ENCODE assay signal across 13 mouse cellular contexts in genomic region chr1:156891561-156891960, GRCm38 (mm10). TPM values are rescaled to one million over a fixed set of nuclear protein-coding genes. Genes with fewer than 3 reads are reported as not detected.
DNase-seq lines count a peak whose midpoint lies in the region; ATAC-seq and TF ChIP-seq lines count a peak whose summit lies in the region.
"Had no signal": no experiment of that assay in that cellular context is flagged by ENCODE, and none has a peak within 500 bp of the region (broad histone marks: within the 10 kb centered on the region; RNA-seq: fewer than 3 reads in every experiment).

No protein-coding gene starts in this region.

- no peaks in the 10 kb centered on the region for H3K9me3 ChIP-seq in liver, embryonic 11.5 days (ENCODE audit: control insufficient read depth, low read length)
- H3K9me3 ChIP-seq in MEL (replicated peaks; ENCODE audit: insufficient read depth, low read length) = no peaks in the 10 kb centered on the region
- H3K9me3 ChIP-seq: liver, embryonic 13.5 days; megakaryocyte, embryonic 14.5 days had no signal

- H3K27me3 ChIP-seq in liver, adult 2 months (ENCODE audit: control insufficient read depth, insufficient read depth, low read length) = no peaks in the 10 kb centered on the region
- no peaks in the 10 kb centered on the region for H3K27me3 ChIP-seq in liver, embryonic 11.5 days (replicated peaks; ENCODE audit: control insufficient read depth, insufficient read depth, low read length)
- H3K27me3 ChIP-seq in MEL (ENCODE audit: control insufficient read depth in 1 of 2, insufficient read depth in 2 of 2, low read length in 2 of 2) = no peaks in the 10 kb centered on the region
- H3K27me3 ChIP-seq: liver, embryonic 13.5 days; megakaryocyte, embryonic 14.5 days had no signal

- no peak overlapping the region for H3K4me2 ChIP-seq in liver, embryonic 11.5 days
- H3K4me2 ChIP-seq: liver, embryonic 13.5 days had no signal

- WGBS in liver, adult 2 months = 93% methylated on average over 4 of the region's 4 CpGs
- WGBS in liver, embryonic 11.5 days = 90% methylated on average over 4 of the region's 4 CpGs

- no peaks in the 10 kb centered on the region for H3K4me1 ChIP-seq in liver, adult 2 months (ENCODE audit: control insufficient read depth, insufficient read depth, low read length)
- no peaks in the 10 kb centered on the region for H3K4me1 ChIP-seq in liver, embryonic 11.5 days (replicated peaks; ENCODE audit: control insufficient read depth, insufficient read depth, low read length)
- 0 out of 4 replicates have a peak, but pooled peaks cover 0 to 3% of the 10 kb centered on the region in 2 experiments for H3K4me1 ChIP-seq in MEL (ENCODE audit: control insufficient read depth in 1 of 2, insufficient read depth in 2 of 2, low read length in 2 of 2)
- H3K4me1 ChIP-seq: liver, embryonic 13.5 days had no signal

- no peak overlapping the region for H3K4me3 ChIP-seq in liver, adult 2 months (ENCODE audit: insufficient read depth, low read depth, low read length)
- H3K4me3 ChIP-seq in liver, embryonic 11.5 days (ENCODE audit: low read depth, low read length) = no peak overlapping the region
- no peak overlapping the region for H3K4me3 ChIP-seq in MEL (ENCODE audit: control insufficient read depth in 1 of 2, insufficient read depth in 1 of 2, low read depth in 2 of 2, low read length in 2 of 2)
- H3K4me3 ChIP-seq: liver, embryonic 13.5 days; megakaryocyte, embryonic 14.5 days had no signal

- peak; percentile 56 for TF ChIP-seq RAD21 in MEL (IDR thresholded peaks at IDR 0.05; ENCODE audit: low read depth, low read length)

- intact Hi-C loops in heart, postnatal 14 days (cut with DNase I) = no loop called here

- no peak for TF ChIP-seq CTCF in liver, adult 2 months (IDR thresholded peaks at IDR 0.05; ENCODE audit: low read depth, low read length)
- TF ChIP-seq CTCF in MEL (IDR thresholded peaks at IDR 0.05 in 2 of 3, conservative IDR thresholded peaks at IDR 0.05 in 1 of 3; ENCODE audit: control insufficient read depth in 1 of 3, insufficient read depth in 1 of 3, low read depth in 2 of 3, low read length in 3 of 3, poor library complexity in 1 of 3, severe bottlenecking in 1 of 3) = peak in 2 of 3 experiments; percentile 33 to 58; a peak in 4 of 6 replicates

- H3K9ac ChIP-seq in liver, adult 2 months (ENCODE audit: low read depth, low read length) = no peak overlapping the region
- H3K9ac ChIP-seq in liver, embryonic 11.5 days (ENCODE audit: low read depth, low read length) = no peak overlapping the region
- H3K9ac ChIP-seq in MEL (ENCODE audit: control insufficient read depth, low read depth, low read length, poor library complexity, severe bottlenecking) = no peak overlapping the region
- H3K9ac ChIP-seq: liver, embryonic 13.5 days had no signal

- H3K27ac ChIP-seq in liver, adult 2 months (replicated peaks; ENCODE audit: insufficient read depth, low read depth, low read length) = no peak overlapping the region
- no peak overlapping the region for H3K27ac ChIP-seq in liver, embryonic 11.5 days (ENCODE audit: low read depth, low read length)
- no peak overlapping the region for H3K27ac ChIP-seq in MEL (ENCODE audit: control insufficient read depth, low read depth, low read length)
- H3K27ac ChIP-seq: liver, embryonic 13.5 days had no signal

- ATAC-seq in liver, embryonic 11.5 days (replicated peaks; ENCODE audit: low FRiP score) = no peak
- peak; percentile 25; the same call in 1 of the 2 replicates for ATAC-seq in granulocyte monocyte progenitor cell, adult 5-6 weeks (replicated peaks; ENCODE audit: poor library complexity, severe bottlenecking)

- H3K36me3 ChIP-seq in liver, adult 2 months (ENCODE audit: control insufficient read depth, insufficient read depth, low read length) = peaks cover 11% of the 10 kb centered on the region
- peaks cover 3% of the 10 kb centered on the region; the same call in 1 of the 2 replicates for H3K36me3 ChIP-seq in liver, embryonic 11.5 days (ENCODE audit: control insufficient read depth, insufficient read depth, low read length)
- H3K36me3 ChIP-seq in MEL (ENCODE audit: control insufficient read depth in 1 of 2, insufficient read depth in 2 of 2, low read length in 2 of 2) = no peaks in the 10 kb centered on the region
- H3K36me3 ChIP-seq: liver, embryonic 13.5 days had no signal

- no peaks in the 10 kb centered on the region for H3K79me2 ChIP-seq in liver, adult 2 months (ENCODE audit: control insufficient read depth, insufficient read depth, low read length)
- no peaks in the 10 kb centered on the region for H3K79me2 ChIP-seq in MEL (ENCODE audit: control insufficient read depth, insufficient read depth, low read length, poor library complexity)

- DNase-seq in embryo, embryonic 10.5 days (ENCODE audit: low spot score) = peak; percentile 36
- DNase-seq in embryo, embryonic 10 days (ENCODE audit: low spot score) = no peak
- peak; percentile 13 for DNase-seq in liver, adult 2 months (ENCODE audit: extremely low read depth, low read depth, low spot score)
- DNase-seq in liver, embryonic 11.5 days (ENCODE audit: low spot score) = no peak
- DNase-seq in MEL (ENCODE audit: low read depth, low spot score) = peak; percentile 66
- DNase-seq in heart, postnatal 14 days = no peak
- DNase-seq in adrenal gland, adult 8-10 months = no peak
- DNase-seq: cerebellum, postnatal 25 days; gastrocnemius, postnatal 10 days; kidney, adult 9 months; liver, embryonic 13.5 days had no signal

- TF ChIP-seq POLR2A in liver, adult 2 months (IDR thresholded peaks at IDR 0.05; ENCODE audit: extremely low read depth, insufficient read depth, low read length) = no peak
- TF ChIP-seq POLR2A in MEL (IDR thresholded peaks at IDR 0.05; ENCODE audit: control insufficient read depth in 1 of 2, insufficient read depth in 1 of 2, low read depth in 1 of 2, low read length in 2 of 2, poor library complexity in 1 of 2) = no peak

- TF ChIP-seq EP300 in MEL (IDR thresholded peaks at IDR 0.05; ENCODE audit: low read depth in 1 of 2, low read length in 2 of 2) = no peak

TF ChIP-seq in MEL, 35 proteins besides CTCF, POLR2A, EP300 and RAD21:
- TF ChIP-seq MAX (IDR thresholded peaks at IDR 0.05; ENCODE audit: low read length) (no peak), ZC3H11A (IDR thresholded peaks at IDR 0.05; ENCODE audit: low read depth, low read length) (peak; percentile 43), USF2 (IDR thresholded peaks at IDR 0.05; ENCODE audit: borderline replicate concordance in 1 of 2, insufficient read depth in 1 of 2, low read depth in 1 of 2, low read length in 2 of 2) (no peak), MAZ (IDR thresholded peaks at IDR 0.05; ENCODE audit: low read depth, low read length) (no peak), KAT2A (conservative IDR thresholded peaks at IDR 0.05; ENCODE audit: low read depth, low read length) (no peak), ETS1 (IDR thresholded peaks at IDR 0.05; ENCODE audit: low read depth, low read length) (no peak), ZNF384 (IDR thresholded peaks at IDR 0.05; ENCODE audit: low read depth, low read length) (peak; percentile 78), MYC (IDR thresholded peaks at IDR 0.05; ENCODE audit: low read depth, low read length) (no peak), SMC3 (IDR thresholded peaks at IDR 0.05; ENCODE audit: low read depth, low read length) (peak; percentile 71), GABPA (IDR thresholded peaks at IDR 0.05; ENCODE audit: low read depth, low read length) (no peak), RCOR1 (IDR thresholded peaks at IDR 0.05; ENCODE audit: low read depth, low read length) (no peak)

RNA-seq across cellular contexts. Expression of gene Ralgps2, which starts 47.9 kb away (rescaled TPM):
- total RNA-seq in liver, adult 2 months (2014; rRNA removed) = 18.9 and 20.4 TPM in 2 replicates
- polyA plus RNA-seq in liver, adult 2 months (2012; rRNA removed) = 2.7 and 3.4 TPM in 2 replicates
- polyA plus RNA-seq in liver, embryonic 11.5 days (2014; fragmentation: Nextera tagmentation; extraction: Ambion mirVana) = 33.6 and 38.6 TPM in 2 replicates
- total RNA-seq in MEL (2012; rRNA removed) = 7.8 and 12.7 TPM in 2 replicates
- 10 to 100 TPM in 1 of 2 experiments, not detected in 1; 16.4 TPM for polyA plus RNA-seq in MEL (2012; ENCODE audit: insufficient read depth in 1 of 2, insufficient read length in 2 of 2, low read depth in 1 of 2, low replicate concordance in 2 of 2, missing spikeins in 1 of 2)
- total RNA-seq in granulocyte monocyte progenitor cell, adult 5-6 weeks (2014; fragmentation: Nextera tagmentation) = 12.5 and 20.4 TPM in 2 replicates
- total RNA-seq in granulocyte monocyte progenitor cell, adult 5-6 weeks (2017) = 26.4 and 28.8 TPM in 2 replicates
- 10 to 100 TPM; 16.3 to 17.1 TPM for total RNA-seq in heart, postnatal 14 days (2021)
- total RNA-seq in adrenal gland, adult 8-10 months (2022) = 10 to 100 TPM; 23.3 to 31.0 (median 29.4) TPM

RNA-seq across cellular contexts. Expression of gene Angptl1, which starts 53.2 kb away (rescaled TPM):
- 0.13 and 0.37 TPM in 2 replicates for total RNA-seq in liver, adult 2 months (2014; rRNA removed)
- polyA plus RNA-seq in liver, adult 2 months (2012; rRNA removed) = 0.16 and 0.21 TPM in 2 replicates
- polyA plus RNA-seq in liver, embryonic 11.5 days (2014; fragmentation: Nextera tagmentation; extraction: Ambion mirVana) = 0.92 and 1.1 TPM in 2 replicates
- total RNA-seq in MEL (2012; rRNA removed) = not detected in 2 replicates
- under 1 TPM in 1 of 2 experiments, not detected in 1; 0.07 TPM for polyA plus RNA-seq in MEL (2012; ENCODE audit: insufficient read depth in 1 of 2, insufficient read length in 2 of 2, low read depth in 1 of 2, low replicate concordance in 2 of 2, missing spikeins in 1 of 2)
- not detected in 2 replicates for total RNA-seq in granulocyte monocyte progenitor cell, adult 5-6 weeks (2014; fragmentation: Nextera tagmentation)
- total RNA-seq in granulocyte monocyte progenitor cell, adult 5-6 weeks (2017) = not detected in 2 replicates
- 1 to 10 TPM; 2.3 to 3.1 TPM for total RNA-seq in heart, postnatal 14 days (2021)
- total RNA-seq in adrenal gland, adult 8-10 months (2022) = 1 to 10 TPM; 3.4 to 8.5 (median 5.8) TPM

Comparison
In these comparisons a context has a peak if more than half of its experiments do, and no peak if none do; other contexts are left out.
1. DNase-seq: peak in embryo, embryonic 10.5 days (single experiment), liver, adult 2 months (single experiment) and MEL (single experiment); none in embryo, embryonic 10 days (single experiment), liver, embryonic 11.5 days (single experiment), heart, postnatal 14 days (0 of 2) and adrenal gland, adult 8-10 months (single experiment).